Mouse (Mus musculus) spleen, postnatal 36 days (tissue): ENCODE data around the gene Cyp4f18.
A peak's percentile ranks its signal among the peaks of the same experiment; 100 is the strongest.
"Not testable (repeated sequence)": the region's sequence is repeated elsewhere in the genome, so short reads cannot be mapped to it uniquely, and the experiment has no call there.

Experiments used
- DNase-seq, 2 experiments: peaks; one replicate each; pipeline ENCODE4 v3.0.0; 2022; ENCODE audit warnings: low spot score in 2 of 2, mixed read lengths in 1 of 2

The Cyp4f18 gene

DNA sequence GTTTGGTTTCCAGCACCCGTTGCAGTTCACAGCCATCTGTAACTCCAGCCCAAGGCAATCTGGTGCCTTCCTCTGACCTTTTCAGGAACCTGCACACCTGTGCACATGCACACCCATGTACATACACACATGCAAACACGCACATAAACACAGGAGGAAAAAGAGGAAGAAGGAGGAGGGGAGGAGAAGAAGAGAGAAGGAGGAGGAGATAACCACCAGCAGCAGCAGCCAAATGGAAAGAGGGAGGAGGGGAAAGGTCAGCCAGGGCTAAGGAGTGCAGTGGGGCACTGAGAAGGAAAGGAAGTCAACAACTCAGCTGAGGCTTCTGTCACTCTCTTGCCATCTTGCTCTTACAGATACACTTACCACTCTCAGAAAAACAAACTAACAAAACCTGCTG is 28.4 kb downstream of the Cyp4f18 start:
- peak; percentile 37 to 48 for DNase-seq

- DNase-seq = no peak
Measured at GRCm38 (mm10) chr8:71974211-71974610, 35.2 kb downstream of the Cyp4f18 start.

- DNase-seq = no peak
Measured at GRCm38 (mm10) chr8:71971945-71972344, 37.5 kb downstream of the Cyp4f18 start.

- no peak for DNase-seq
Measured at GRCm38 (mm10) chr8:71968636-71969035, 40.8 kb downstream of the Cyp4f18 start.

DNA sequence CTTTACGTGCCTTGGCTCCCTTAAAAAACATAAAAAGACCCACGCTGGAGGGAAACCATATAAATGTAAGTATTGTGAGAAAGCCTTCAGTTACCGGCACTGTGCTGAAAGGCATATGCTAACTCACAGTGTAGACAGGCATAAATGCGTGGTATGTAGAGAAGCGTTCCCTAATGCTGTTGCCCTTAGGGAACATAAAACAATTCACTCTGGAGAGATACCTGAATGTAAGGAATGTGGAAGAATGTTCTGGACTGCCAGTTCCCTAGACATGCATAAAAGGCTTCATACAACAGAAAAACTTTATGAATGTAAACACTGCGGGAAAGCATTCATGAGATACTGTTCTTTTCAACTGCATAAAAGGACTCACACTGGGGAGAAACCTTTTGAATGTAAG is 41.3 kb downstream of the Cyp4f18 start:
- no peak for DNase-seq

DNA sequence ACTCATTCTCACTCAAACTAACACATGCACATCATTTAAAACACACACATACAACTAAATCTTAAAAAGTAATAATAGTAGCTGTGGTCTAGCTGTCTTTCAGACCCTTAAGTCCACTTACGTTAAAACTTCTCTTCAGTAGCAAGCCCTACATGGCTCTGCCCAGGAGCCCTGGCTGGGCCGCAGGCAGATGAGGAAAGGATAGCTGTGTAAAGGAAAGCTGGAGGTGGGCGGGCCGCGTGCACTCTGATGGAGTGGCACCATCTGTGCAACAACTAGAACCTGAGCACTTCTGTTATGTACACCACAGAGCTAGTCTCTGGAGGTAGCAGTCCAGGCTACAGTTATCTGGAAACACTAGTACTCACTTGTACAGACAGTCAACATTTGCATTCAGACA is 42.2 kb downstream of the Cyp4f18 start:
- no peak for DNase-seq

GRCm38 (mm10) chr8:71966411-71966810 is 43.0 kb downstream of the Cyp4f18 start:
- no peak for DNase-seq

DNA sequence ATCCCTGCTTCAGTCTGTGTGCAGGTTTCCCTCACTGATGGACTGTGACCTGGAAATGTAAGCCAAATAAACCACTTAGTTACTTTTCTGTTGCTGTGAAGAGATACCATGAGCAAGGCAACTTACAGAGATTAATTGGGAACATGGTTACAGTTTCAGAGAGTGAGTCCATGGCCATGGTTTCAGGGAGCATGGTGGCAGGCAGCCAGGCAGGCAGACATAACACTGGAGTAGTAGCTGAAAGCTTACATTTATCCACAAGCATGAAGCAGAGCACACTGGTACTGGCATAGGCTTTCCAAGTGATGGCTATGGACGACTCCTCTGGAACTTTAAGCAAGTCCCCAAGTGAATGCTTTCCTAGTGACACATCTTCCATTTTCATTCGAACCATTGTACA is 44.3 kb downstream of the Cyp4f18 start:
- DNase-seq = no peak

- DNase-seq = no peak
Measured at GRCm38 (mm10) chr8:71964051-71964450, 45.4 kb downstream of the Cyp4f18 start.

DNA sequence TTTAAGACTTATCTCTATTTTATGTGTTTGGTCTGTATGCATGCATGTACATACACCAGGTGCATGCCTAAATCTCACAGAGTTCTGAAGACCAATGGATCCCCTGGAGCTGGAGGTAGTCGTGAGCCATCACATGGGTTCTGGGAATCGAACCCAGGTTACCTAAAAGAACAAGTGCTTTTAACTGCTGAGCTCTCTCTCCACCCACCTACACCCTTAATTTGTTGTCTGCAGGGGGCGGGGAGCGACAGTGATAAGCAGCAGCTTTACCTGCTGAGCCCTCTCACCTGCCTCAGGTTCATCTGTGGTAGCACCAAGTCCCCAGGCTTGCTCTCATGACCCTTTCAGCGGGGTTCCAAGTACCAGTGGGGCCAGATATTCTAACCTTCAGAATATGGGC is 47.6 kb downstream of the Cyp4f18 start:
- no peak for DNase-seq

GRCm38 (mm10) chr8:71960483-71960882 is 48.9 kb downstream of the Cyp4f18 start:
- no peak for DNase-seq

DNA sequence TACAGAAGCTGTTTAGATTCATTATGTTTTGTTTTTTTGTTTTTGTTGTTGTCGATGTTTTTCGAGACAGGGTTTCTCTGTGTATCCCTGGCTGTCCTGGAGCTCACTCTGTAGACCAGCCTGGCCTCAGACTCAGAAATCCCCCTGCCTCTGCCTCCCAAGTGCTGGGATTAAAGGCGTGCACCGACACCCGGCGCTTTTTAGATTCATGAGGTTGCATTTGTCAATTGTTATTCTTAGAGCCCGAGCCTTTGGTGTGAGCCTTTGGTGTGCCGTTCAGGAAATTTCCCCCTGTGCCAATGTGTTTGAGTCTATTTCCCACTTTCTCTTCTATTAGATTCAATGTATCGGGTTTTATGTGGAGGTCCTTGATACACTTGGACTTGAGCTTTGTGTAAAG is 54.8 kb downstream of the Cyp4f18 start:
- DNase-seq = no peak

DNA sequence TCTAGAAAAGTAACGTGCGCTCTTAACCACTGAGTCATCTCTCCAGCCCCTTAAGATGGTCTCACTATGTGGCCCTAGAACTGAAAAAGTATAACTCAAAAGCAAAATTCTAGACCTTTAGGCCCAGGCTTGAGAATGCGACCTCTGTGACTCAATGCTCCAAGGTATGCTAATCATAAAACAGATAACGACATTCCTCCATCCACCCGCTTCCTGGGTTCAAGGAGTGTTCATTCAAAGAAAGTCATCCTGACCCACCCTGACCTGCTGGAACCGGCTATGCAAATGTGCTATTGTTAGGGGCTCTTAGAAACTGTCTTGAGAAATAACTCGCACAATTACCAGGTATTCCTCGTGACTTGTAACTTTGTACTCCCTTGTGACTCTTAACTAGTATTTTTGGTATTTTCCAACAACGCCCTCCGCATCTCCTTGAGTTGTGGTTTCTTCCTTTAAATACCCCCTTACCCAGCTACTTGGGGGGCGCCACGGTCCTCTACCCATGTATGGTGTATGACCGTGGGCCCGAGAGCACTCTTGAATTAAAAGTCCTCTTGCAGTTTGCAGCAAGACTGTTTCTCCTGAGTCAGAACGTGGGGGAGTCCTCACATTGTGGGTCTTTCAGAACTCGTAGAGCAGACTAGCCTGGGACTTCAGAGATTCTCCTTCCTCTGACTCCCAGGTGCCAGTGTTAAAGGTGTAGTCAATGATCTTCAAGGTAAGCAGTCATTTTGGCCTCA is 56.3 kb downstream of the Cyp4f18 start:
- DNase-seq = not testable (repeated sequence)

DNA sequence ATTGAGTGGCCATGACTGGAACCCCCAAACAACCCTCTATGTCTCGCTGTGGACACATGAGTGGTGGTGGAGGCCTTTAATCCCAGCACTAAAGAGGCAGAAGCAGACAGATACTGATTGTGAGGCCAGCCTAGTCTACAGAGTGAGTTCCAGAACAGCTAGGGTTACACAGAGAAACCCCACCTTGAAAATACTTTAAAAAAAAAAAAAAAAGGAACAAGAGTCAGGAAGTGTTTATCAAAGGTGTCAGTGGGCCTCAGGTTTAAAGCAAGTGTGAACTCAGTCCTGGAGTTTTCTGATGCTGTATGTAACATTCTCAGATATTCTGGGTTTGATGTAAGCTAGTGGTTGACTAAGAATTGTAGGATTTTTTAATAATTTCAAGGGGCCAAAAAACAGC is 56.9 kb downstream of the Cyp4f18 start:
- DNase-seq = no peak

DNA sequence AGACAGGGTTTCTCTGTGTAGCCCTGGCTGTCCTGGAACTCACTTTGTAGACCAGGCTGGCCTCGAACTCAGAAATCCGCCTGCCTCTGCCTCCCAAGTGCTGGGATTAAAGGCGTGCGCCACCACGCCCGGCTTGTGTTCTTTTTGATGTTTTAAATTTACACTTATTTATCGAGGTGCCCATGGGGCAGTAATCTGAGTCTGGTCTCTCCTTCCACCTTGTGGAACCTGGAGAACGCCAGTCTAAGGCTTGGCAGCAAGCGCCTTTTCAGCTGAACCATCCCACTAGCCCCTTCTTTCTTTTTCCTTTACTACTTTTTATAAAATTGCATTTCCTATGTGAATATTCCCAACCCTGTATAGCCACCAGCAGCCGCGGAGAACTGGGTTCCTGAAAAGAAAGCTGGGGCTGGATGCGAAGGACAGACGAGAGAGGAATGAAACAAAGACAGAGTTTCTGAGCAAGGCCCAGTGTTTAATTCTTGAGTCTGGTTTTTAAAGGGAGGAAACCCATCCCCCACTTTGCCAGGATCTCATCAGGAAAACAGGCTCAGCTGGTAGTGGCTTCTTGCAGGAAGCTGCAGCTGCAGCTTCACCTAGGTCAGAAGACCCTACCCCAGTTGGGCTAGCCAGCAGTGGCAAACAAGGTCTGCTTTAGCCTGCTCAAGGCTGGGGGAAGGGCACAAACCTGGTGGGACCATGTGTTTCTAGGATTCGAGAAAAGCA is 57.8 kb downstream of the Cyp4f18 start:
- DNase-seq = no peak

DNA sequence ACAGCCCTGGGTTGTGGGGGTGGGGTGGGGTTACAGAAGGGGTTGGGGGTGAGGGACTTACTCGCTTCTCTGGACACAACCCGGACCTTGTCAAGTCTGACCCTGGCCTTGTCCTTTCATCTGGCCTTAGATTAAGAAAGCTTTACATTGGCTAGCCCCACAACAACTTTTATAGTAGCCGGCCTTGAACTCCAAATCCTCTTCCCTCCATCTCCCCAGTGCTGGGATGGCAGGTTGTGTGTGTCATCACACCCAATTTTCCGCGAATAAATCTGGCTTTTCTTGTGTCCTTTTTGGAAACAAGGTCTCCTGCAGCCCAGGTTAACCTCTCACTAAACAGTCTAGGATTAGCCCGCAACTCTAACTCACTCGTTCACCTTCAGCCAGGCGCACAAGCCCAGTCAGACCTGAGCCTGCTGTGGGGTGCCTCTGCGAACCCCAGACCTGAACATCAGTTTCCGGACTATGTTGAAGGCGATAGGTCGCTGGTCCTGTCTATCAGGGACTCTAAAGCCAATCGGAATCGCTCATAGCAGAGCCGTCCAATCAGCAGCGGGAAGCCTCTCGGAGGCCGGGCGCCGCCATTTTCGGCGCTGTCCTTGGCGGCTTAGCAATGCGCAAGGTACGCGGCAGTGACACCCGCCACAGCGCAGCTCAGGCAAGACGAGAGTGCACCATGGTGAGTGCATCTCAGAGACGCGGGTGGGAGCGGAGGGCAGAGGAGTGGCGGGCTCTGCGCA is 58.8 kb downstream of the Cyp4f18 start, which contains the start of gene Zfp961:
TSS of gene Zfp961 (plus strand) at position 557 of the 740 bp plus-strand sequence.
- DNase-seq = peak; percentile 97

- DNase-seq = no peak
Measured at GRCm38 (mm10) chr8:71948624-71949023, 60.8 kb downstream of the Cyp4f18 start.

- no peak for DNase-seq
Measured at GRCm38 (mm10) chr8:71941776-71942175, 67.7 kb downstream of the Cyp4f18 start.

DNA sequence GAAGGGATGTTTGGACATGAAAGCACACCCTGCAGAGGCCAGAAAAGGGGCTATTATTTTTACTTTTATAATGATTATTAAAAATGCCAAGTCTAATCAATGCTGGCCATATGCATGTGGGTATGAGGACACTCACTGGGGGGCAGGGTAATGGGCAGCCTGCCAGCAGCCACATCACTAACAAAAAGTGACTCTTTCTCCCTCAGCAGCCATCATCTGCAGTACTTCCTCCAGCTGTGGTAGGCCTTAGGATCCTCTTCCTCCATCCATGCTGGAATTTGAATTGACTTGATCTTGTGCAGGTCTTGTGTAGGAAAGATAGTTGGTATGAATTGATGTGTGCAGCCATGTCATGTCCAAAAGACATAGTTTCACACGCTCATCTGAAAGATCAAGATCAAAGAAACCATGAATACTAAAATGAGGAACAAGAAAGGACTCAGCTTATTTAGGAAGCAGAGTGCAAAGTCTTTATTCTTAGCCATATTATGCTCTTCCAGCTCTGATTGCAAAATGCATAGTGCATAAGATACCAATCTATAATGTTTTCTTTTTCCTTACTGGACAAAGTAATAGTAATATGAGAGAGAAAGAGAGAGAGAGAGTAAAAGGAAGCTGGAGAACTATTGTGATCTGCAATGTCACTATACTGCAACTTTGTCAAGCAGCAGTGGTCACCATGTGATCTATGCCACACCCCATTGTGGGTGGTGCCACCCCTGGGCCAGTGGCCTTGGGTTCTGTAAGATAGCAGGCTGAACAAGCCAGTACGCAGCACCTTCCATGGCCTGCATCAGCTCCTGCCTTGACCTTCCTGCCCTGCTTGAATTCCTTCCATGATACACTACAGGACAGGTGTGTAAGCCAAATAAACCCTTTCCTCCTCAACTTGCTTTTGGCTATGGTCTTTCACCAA is 68.9 kb downstream of the Cyp4f18 start:
- peak; percentile 54 to 72 for DNase-seq
